Mouse (Mus musculus) hindbrain, embryonic 14.5 days (tissue): ENCODE results near the gene Pecam1. TPM values are rescaled to one million over a fixed set of nuclear protein-coding genes. Genes with fewer than 3 reads are reported as not detected.
A peak's percentile ranks its signal among the peaks of the same experiment; 100 is the strongest.
"Not testable (repeated sequence)": the region's sequence is repeated elsewhere in the genome, so short reads cannot be mapped to it uniquely, and the experiment has no call there.

Source experiments
- ATAC-seq: fragments of 200-750 bp; cut with Nextera tagmentation; 2 replicates; pipeline ENCODE4 v1.8.0; 2017; ENCODE audit warnings: moderate number of reproducible peaks, mild to moderate bottlenecking, moderate TSS enrichment, moderate library complexity; ENCODE audit not compliant: low FRiP score
- DNase-seq: peaks from one replicate; pipeline ENCODE4 v3.0.0-alpha.2; 2015; ENCODE audit warnings: low spot score
- H3K27ac ChIP-seq: fragments of 300-500 bp; sonication (generic); 2 replicates; pipeline ENCODE4 v1.5.1; 2014; ENCODE audit warnings: mild to moderate bottlenecking, moderate library complexity
- H3K27me3 ChIP-seq: fragments of 300-500 bp; sonication (generic); 2 replicates; pipeline ENCODE4 v1.6.1; 2014; ENCODE audit warnings: mild to moderate bottlenecking, low read length, mixed read lengths; ENCODE audit not compliant: control insufficient read depth, insufficient read depth
- H3K36me3 ChIP-seq: fragments of 300-500 bp; sonication (generic); replicated peaks from 2 replicates; pipeline ENCODE4 v1.6.1; 2014; ENCODE audit not compliant: control insufficient read depth, insufficient read depth
- H3K4me1 ChIP-seq: fragments of 300-500 bp; sonication (generic); replicated peaks from 2 replicates; pipeline ENCODE4 v1.6.1; 2014; ENCODE audit warnings: antibody characterized with exemption, low read length, mixed read lengths; ENCODE audit not compliant: control insufficient read depth, insufficient read depth
- H3K4me2 ChIP-seq: fragments of 300-500 bp; sonication (generic); replicated peaks from 2 replicates; pipeline ENCODE4 v1.6.1; 2014; ENCODE audit warnings: mild to moderate bottlenecking, moderate library complexity
- H3K4me3 ChIP-seq: fragments of 300-500 bp; sonication (generic); replicated peaks from 2 replicates; pipeline ENCODE4 v1.5.1; 2014; ENCODE audit warnings: mild to moderate bottlenecking, low read length
- H3K9ac ChIP-seq: fragments of 300-500 bp; sonication (generic); 2 replicates; pipeline ENCODE4 v1.6.1; 2014
- H3K9me3 ChIP-seq: fragments of 300-500 bp; sonication (generic); 2 replicates; pipeline ENCODE4 v1.6.1; 2016; ENCODE audit warnings: low read length; ENCODE audit not compliant: control insufficient read depth
- WGBS: fragments of 180-500 bp; shearing (Covaris S2); extraction: QIAGEN DNeasy Blood & Tissue Kit; methylation state at CpG from one replicate; pipeline ENCODE4 v1.1.7; 2014; 5-methylcytosine and 5-hydroxymethylcytosine counted together
- polyA plus RNA-seq: library from polyadenylated mRNA; unstranded; fragments of >200 nt; fragmentation: Nextera tagmentation; extraction: Ambion mirVana; gene quantifications from 2 replicates; pipeline ENCODE4 v1.2.1, GENCODE M21; 2014

The Pecam1 gene
- polyA plus RNA-seq, 1 experiment from 2014 or later, result 16.0 TPM

DNA sequence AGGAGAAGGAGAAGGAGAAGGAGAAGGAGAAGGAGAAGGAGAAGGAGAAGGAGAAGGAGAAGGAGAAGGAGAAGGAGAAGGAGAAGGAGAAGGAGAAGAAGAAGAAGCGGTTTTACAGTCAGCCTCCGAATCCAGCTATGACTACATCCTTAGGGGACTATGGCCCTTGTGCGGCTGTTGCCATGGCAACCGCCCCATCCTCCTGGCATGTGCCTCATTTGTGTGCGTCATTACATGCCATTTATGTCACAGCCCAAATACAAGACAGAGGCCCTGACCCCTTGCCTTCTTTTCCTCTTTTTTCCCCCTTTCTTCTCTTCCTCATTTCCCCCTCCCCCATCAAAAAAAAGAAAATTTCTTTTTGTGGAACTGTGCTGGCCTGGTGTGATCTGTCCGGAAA is 9.2 kb downstream of the Pecam1 start:
- Histone ChIP-seq H3K27me3 (no peaks in the 10 kb centered on the region), H3K4me3 (no peak overlapping the region), H3K9ac (no peak overlapping the region), H3K27ac (no peak overlapping the region), H3K4me2 (no peak overlapping the region), H3K4me1 (peaks cover 15% of the 10 kb centered on the region), H3K36me3 (no peaks in the 10 kb centered on the region), H3K9me3 (no peaks in the 10 kb centered on the region)
- 21% methylated on average over 6 of the region's 6 CpGs for WGBS
- ATAC-seq (no peak), DNase-seq (peak; percentile 56)

DNA sequence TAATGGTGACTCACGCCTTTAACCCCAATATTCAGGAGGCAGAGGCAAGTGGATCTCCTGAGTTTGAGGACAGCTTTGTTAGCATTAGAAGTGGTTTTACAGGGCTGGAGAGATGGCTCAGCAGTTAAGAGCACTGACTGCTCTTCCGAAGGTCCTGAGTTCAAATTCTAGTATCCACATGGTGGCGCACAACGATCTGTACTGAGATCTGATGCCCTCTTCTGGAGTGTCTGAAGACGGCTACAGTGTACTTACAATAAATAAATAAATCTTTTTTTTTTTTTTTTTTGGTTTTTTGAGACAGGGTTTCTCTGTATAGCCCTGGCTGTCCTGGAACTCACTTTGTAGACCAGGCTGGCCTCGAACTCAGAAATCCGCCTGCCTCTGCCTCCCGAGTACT is 9.7 kb downstream of the Pecam1 start:
- not testable (repeated sequence) for H3K27ac ChIP-seq
- WGBS, result 93% methylated on average over 8 of the region's 8 CpGs

DNA sequence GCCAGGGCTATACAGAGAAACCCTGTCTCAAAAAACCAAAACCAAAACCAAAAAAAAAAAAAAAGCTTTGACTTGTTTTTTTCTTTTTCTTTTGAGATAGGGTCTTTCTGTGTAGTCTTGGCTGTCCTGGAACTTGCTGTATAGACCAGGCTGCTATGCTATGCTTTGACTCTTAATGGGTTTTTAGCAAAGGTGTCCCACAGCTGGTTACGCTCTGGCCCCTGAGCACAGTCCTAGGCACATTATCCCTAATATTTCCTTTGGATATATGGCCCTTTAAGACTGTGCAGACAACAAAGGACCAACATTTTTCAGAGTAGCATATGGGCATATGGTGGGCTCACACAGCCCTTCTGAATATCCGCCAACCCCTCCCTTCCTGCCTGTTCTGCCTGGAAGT is 11.3 kb downstream of the Pecam1 start:
- no peak overlapping the region for H3K4me3 ChIP-seq
- WGBS, result 93% methylated on average over 2 of the region's 2 CpGs
- ATAC-seq, result no peak
- peaks cover 19% of the 10 kb centered on the region for H3K4me1 ChIP-seq
- H3K4me2 ChIP-seq, result no peak overlapping the region
- no peaks in the 10 kb centered on the region for H3K36me3 ChIP-seq
- no peaks in the 10 kb centered on the region for H3K9me3 ChIP-seq
- DNase-seq, result no peak
- no peak overlapping the region for H3K27ac ChIP-seq
- no peaks in the 10 kb centered on the region for H3K27me3 ChIP-seq
- no peak overlapping the region for H3K9ac ChIP-seq

More for the DNA sequence above, 9.7 kb downstream of the Pecam1 start:
- peaks cover 19% of the 10 kb centered on the region for H3K4me1 ChIP-seq
- not testable (repeated sequence) for H3K27me3 ChIP-seq, H3K4me2 ChIP-seq, DNase-seq, H3K4me3 ChIP-seq, H3K36me3 ChIP-seq, H3K9me3 ChIP-seq, H3K9ac ChIP-seq, ATAC-seq

DNA sequence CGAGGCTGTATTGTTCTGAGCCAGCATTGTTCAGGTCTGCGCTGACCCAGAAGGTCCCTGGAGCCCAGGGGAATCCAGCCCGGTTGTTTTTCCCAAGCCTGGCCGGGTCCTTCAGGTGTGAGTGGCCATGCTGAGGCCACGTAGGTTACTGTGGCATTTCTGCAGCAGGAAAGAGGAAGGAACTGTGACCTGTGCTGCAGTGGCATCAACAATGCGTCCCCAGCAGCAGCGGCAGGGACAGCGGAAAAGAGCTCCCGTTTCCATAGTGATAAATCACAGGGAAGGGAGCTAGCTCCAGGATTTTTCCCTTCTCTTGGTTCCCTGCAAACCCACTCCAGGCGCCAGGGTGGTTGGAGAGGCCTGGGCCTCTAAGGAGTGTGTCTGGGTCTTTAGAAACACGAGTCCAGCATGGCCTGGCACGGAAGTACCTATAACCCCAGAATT is 13.2 kb downstream of the Pecam1 start:
- WGBS, result 9% methylated on average over 12 of the region's 12 CpGs
- DNase-seq (peak; percentile 54), ATAC-seq (peak; percentile 64; the same call in 1 of the 2 replicates)
- Histone ChIP-seq H3K9me3 (no peaks in the 10 kb centered on the region), H3K27ac (peak overlapping the region; percentile 85), H3K27me3 (no peaks in the 10 kb centered on the region), H3K9ac (peak overlapping the region; percentile 39; the same call in 1 of the 2 replicates), H3K4me3 (no peak overlapping the region), H3K36me3 (no peaks in the 10 kb centered on the region), H3K4me1 (peaks cover 19% of the 10 kb centered on the region), H3K4me2 (peak overlapping the region; percentile 7; the same call in 1 of the 2 replicates)

DNA sequence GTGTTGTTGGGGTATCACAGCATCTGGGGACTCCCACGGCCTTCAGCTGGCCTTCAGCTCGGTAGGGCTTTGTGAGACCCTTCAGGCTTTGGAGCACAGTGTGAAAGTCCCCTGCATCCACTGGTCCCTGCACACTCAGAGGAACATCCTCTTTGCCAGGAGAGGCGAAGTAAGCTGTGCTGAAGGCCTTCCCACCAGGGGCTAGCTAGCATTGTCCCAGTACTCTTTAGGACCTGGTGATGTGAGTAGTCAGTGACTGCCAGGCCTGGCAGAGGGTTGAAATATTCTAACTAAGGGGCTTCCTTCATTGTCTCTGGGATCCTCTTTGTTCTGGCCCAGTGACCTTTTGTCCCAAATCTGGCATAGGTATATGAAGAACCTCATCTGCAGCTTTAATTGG is 13.8 kb downstream of the Pecam1 start:
- ATAC-seq (no peak), DNase-seq (no peak)
- peaks cover 19% of the 10 kb centered on the region for H3K4me1 ChIP-seq
- no peaks in the 10 kb centered on the region for H3K36me3 ChIP-seq
- H3K27me3 ChIP-seq, result no peaks in the 10 kb centered on the region
- WGBS, result 29% methylated on average over 3 of the region's 3 CpGs
- peak overlapping the region; percentile 85 for H3K27ac ChIP-seq
- peak overlapping the region; percentile 39; the same call in 1 of the 2 replicates for H3K9ac ChIP-seq
- H3K4me2 ChIP-seq, result no peak overlapping the region
- H3K9me3 ChIP-seq, result no peaks in the 10 kb centered on the region
- no peak overlapping the region for H3K4me3 ChIP-seq

DNA sequence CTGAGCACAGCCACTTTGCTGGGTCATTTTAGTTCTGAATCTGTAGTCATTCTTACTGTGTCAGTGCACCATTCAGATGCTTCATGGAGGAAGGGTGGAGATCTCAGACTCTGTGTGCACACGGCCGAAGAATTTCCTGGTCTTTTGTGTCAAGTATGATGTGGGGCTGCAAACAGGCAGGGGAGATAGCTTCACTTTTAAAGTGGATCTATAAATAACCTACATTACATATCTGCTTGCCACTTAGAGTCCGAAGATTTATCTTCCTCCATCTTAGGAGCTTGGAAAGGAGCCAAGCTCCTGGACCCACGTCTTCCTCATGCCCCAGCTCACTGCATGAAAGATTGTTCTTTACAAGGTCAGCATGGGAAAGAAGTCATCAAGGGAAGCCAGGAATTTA is 19.7 kb downstream of the Pecam1 start:
- Histone ChIP-seq H3K27ac (no peak overlapping the region), H3K36me3 (no peaks in the 10 kb centered on the region), H3K4me1 (no peaks in the 10 kb centered on the region), H3K27me3 (no peaks in the 10 kb centered on the region), H3K4me2 (no peak overlapping the region), H3K9ac (no peak overlapping the region), H3K9me3 (no peaks in the 10 kb centered on the region), H3K4me3 (no peak overlapping the region)
- ATAC-seq (no peak), DNase-seq (no peak)
- WGBS, result 78% methylated on average over 4 of the region's 4 CpGs

DNA sequence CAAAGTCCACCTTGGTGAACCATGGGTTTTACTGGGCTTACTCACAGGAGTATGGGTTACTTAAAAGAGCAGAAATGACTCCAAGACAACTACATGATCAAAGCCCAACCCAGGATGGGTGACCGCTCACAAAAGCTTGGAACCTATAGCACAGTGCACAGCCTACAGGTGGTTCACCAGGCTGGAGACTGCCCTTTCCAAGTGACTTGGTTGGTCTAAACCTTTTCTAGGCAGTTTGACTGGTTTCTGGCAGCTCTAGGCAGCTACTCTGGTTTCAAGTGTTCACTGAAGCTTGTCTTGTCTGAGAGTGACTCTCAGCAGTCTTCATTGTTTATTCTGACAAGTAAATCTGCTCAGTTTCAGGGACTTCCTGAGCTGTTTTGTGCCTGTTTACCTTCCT is 20.8 kb downstream of the Pecam1 start:
- Histone ChIP-seq H3K9me3 (no peaks in the 10 kb centered on the region), H3K27me3 (no peaks in the 10 kb centered on the region), H3K27ac (no peak overlapping the region), H3K4me2 (no peak overlapping the region), H3K9ac (no peak overlapping the region), H3K4me3 (no peak overlapping the region), H3K4me1 (no peaks in the 10 kb centered on the region), H3K36me3 (no peaks in the 10 kb centered on the region)
- no peak for ATAC-seq
- WGBS, result 93% methylated on average over 1 of the region's 1 CpGs
- no peak for DNase-seq

DNA sequence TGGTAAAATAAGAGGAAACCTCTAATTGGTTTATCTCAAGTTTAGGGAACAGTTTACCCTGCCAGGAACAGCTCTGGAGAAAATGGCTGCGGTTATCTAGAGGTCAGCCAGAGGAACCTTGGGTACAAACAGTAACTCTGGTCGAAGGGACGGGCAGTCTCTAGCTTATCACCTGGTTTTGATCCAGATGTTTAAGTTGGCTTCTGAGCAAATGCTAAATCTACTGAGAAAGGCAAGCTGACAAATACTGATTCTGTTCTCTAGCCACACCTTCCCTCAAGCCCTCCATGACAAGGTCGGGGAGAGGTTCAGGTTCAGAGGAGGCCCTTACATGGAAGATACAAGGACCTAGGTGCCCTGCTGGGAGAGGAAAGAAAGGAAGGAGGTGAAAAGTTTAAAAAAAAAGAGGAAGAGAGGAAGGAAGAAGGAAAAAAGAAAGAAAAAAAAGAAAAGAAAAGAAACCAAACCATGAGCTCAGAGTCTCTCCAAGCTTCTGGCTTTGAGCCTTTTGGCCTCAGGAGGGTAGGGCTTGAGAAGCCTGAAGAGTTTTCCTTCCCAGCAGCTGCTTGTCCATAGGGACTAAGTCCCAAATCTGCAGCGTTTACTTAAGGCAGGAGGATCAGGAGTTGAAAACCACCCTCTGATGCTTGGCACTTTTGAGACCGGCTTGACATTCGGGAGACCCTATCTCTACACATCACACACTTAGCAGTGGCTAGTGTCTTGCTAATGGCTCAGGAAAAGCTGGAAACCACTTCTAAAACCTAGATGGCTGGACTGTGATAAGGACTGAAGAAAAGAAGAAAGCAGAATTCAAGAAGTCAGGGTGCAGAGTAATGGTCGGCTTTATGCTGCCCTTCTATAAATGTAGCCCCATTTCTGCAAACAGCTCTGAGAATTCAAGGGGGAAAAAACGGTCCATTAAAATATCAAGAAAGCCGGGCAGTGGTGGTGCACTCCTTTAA is 21.7 kb downstream of the Pecam1 start:
- H3K4me2 ChIP-seq, result no peak overlapping the region
- no peaks in the 10 kb centered on the region for H3K4me1 ChIP-seq
- H3K36me3 ChIP-seq, result no peaks in the 10 kb centered on the region
- no peak overlapping the region for H3K4me3 ChIP-seq
- ATAC-seq, result no peak
- no peak overlapping the region for H3K27ac ChIP-seq
- H3K9ac ChIP-seq, result no peak overlapping the region
- no peaks in the 10 kb centered on the region for H3K27me3 ChIP-seq
- no peaks in the 10 kb centered on the region for H3K9me3 ChIP-seq
- no peak for DNase-seq
- WGBS, result 89% methylated on average over 10 of the region's 10 CpGs

DNA sequence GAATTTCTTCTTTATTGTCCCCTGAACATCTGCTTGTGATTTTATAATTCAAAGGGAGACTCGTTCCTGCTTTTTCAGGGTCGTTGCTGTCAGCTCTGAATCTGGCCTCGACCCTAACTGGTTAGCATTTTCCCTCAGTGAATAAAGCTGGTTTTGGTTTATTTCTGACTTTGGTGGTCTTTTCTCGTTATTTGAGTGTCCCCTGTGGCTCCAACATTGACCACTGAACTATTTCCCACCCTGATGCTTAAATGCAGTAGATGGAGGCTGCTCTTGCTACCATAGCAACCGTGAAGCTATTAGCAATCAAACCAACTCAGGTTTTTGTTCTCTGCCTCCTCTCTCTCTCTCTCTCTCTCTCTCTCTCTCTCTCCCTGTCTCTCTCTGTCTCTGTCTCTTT is 22.5 kb downstream of the Pecam1 start:
- H3K4me3 ChIP-seq, result no peak overlapping the region
- DNase-seq, result no peak
- no peak for ATAC-seq
- no peaks in the 10 kb centered on the region for H3K36me3 ChIP-seq
- 42% methylated on average over 5 of the region's 5 CpGs for WGBS
- no peaks in the 10 kb centered on the region for H3K9me3 ChIP-seq
- H3K4me1 ChIP-seq, result no peaks in the 10 kb centered on the region
- H3K4me2 ChIP-seq, result no peak overlapping the region
- H3K27ac ChIP-seq, result no peak overlapping the region
- H3K27me3 ChIP-seq, result no peaks in the 10 kb centered on the region
- no peak overlapping the region for H3K9ac ChIP-seq
